Mouse (Mus musculus): ENCODE results near the gene Mrpl49. TPM values are rescaled to one million over a fixed set of nuclear protein-coding genes. Genes with fewer than 3 reads are reported as not detected.

The Mrpl49 gene
- 68.0 and 70.4 TPM in 2 replicates for polyA plus RNA-seq (2015; fragmentation: Nextera tagmentation; extraction: Ambion mirVana)

GRCm38 (mm10) chr19:6057313-6058096 lies at the start of gene Mrpl49, which contains the start of gene Fau:
Gene Mrpl49, minus strand, starts transcription at chr19:6057785.
Gene Fau, plus strand, starts transcription at chr19:6057844.
- peak within 1 kb of the TSS; percentile 86 for H3K4me3 ChIP-seq (replicated peaks)
- H3K36me3 ChIP-seq = peaks cover 33% of the 10 kb centered on the region
- H3K27ac ChIP-seq = peak within 1 kb of the TSS; percentile 80
- peak within 1 kb of the TSS; percentile 73 for H3K9ac ChIP-seq
- no peaks in the 10 kb centered on the region for H3K9me3 ChIP-seq
- WGBS = under 1% methylated on average over 63 of the region's 63 CpGs
- peak; percentile 87 for ATAC-seq (ENCODE audit: insufficient read depth, low FRiP score, low read depth)
- peak within 1 kb of the TSS; percentile 70 for H3K4me2 ChIP-seq
- H3K27me3 ChIP-seq (replicated peaks) = no peaks in the 10 kb centered on the region
- peaks cover 25% of the 10 kb centered on the region for H3K4me1 ChIP-seq

GRCm38 (mm10) chr19:6105586-6105985 lies 48.0 kb upstream of the Mrpl49 start, which contains the start of gene Naaladl1:
Gene Naaladl1, plus strand, starts transcription at chr19:6105782.
- 84% methylated on average over 7 of the region's 7 CpGs for WGBS
- Histone ChIP-seq H3K4me3 (replicated peaks) (no peak within 1 kb of the TSS), H3K4me2 (no peak within 1 kb of the TSS), H3K27me3 (replicated peaks) (no peaks in the 10 kb centered on the region), H3K4me1 (no peaks in the 10 kb centered on the region), H3K9me3 (no peaks in the 10 kb centered on the region), H3K27ac (no peak within 1 kb of the TSS), H3K9ac (no peak within 1 kb of the TSS), H3K36me3 (no peaks in the 10 kb centered on the region)
- no peak for ATAC-seq (ENCODE audit: insufficient read depth, low FRiP score, low read depth)

GRCm38 (mm10) chr19:6104476-6104875 lies 46.9 kb upstream of the Mrpl49 start:
- WGBS = 65% methylated on average over 4 of the region's 4 CpGs
- H3K36me3 ChIP-seq = no peaks in the 10 kb centered on the region
- H3K9me3 ChIP-seq = no peaks in the 10 kb centered on the region
- H3K27me3 ChIP-seq (replicated peaks) = no peaks in the 10 kb centered on the region
- H3K27ac ChIP-seq = no peak overlapping the region
- H3K4me2 ChIP-seq = no peak overlapping the region
- no peak overlapping the region for H3K9ac ChIP-seq
- H3K4me1 ChIP-seq = no peaks in the 10 kb centered on the region
- ATAC-seq (ENCODE audit: insufficient read depth, low FRiP score, low read depth) = no peak
- no peak overlapping the region for H3K4me3 ChIP-seq (replicated peaks)

- Histone ChIP-seq H3K9ac (no peak overlapping the region), H3K4me1 (no peaks in the 10 kb centered on the region), H3K27ac (no peak overlapping the region), H3K4me3 (replicated peaks) (no peak overlapping the region), H3K9me3 (no peaks in the 10 kb centered on the region), H3K27me3 (replicated peaks) (no peaks in the 10 kb centered on the region), H3K4me2 (no peak overlapping the region), H3K36me3 (no peaks in the 10 kb centered on the region)
- ATAC-seq (ENCODE audit: insufficient read depth, low FRiP score, low read depth) = peak; percentile 63; the same call in 1 of the 2 replicates
- WGBS = 71% methylated on average over 6 of the region's 6 CpGs
Measured at GRCm38 (mm10) chr19:6102169-6102853, 44.7 kb upstream of the Mrpl49 start.

DNA sequence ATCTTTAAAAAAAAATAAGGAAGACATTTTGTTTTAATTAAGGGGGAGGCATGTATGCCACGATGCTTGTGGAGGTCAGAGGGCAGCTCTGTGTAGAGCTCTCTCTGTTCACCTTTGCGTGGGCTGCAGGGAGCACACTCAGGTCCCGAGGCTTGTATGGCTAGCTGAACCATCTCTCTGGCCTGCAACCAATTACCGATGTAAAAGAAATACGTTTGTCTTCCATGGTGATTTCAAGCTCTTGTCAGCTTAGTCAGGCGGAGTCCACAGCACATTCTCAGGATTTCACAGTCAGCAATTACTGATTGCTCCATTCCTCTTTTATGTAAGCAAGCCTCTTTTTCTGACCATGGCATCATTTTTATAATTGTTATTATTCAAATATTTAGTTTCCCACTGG lies 43.6 kb upstream of the Mrpl49 start:
- no peaks in the 10 kb centered on the region for H3K27me3 ChIP-seq (replicated peaks)
- no peak overlapping the region for H3K4me3 ChIP-seq (replicated peaks)
- H3K4me1 ChIP-seq = no peaks in the 10 kb centered on the region
- 64% methylated on average over 6 of the region's 6 CpGs for WGBS
- no peak for ATAC-seq (ENCODE audit: insufficient read depth, low FRiP score, low read depth)
- H3K9me3 ChIP-seq = no peaks in the 10 kb centered on the region
- no peak overlapping the region for H3K9ac ChIP-seq
- H3K27ac ChIP-seq = no peak overlapping the region
- H3K4me2 ChIP-seq = no peak overlapping the region
- H3K36me3 ChIP-seq = no peaks in the 10 kb centered on the region

GRCm38 (mm10) chr19:6097847-6098246 lies 40.3 kb upstream of the Mrpl49 start:
- no peak for ATAC-seq (ENCODE audit: insufficient read depth, low FRiP score, low read depth)
- Histone ChIP-seq H3K4me2 (no peak overlapping the region), H3K9me3 (no peaks in the 10 kb centered on the region), H3K27ac (no peak overlapping the region), H3K27me3 (replicated peaks) (no peaks in the 10 kb centered on the region), H3K4me3 (replicated peaks) (no peak overlapping the region), H3K4me1 (no peaks in the 10 kb centered on the region), H3K9ac (no peak overlapping the region), H3K36me3 (0 out of 2 replicates have a peak, but pooled peaks cover 8% of the 10 kb centered on the region)
- WGBS = 88% methylated on average over 3 of the region's 3 CpGs

GRCm38 (mm10) chr19:6094119-6094518 lies 36.5 kb upstream of the Mrpl49 start, which contains the start of gene AC131692.1:
Gene AC131692.1, plus strand, starts transcription at chr19:6094419.
- Histone ChIP-seq H3K4me2 (no peak within 1 kb of the TSS), H3K9me3 (no peaks in the 10 kb centered on the region), H3K4me3 (replicated peaks) (no peak within 1 kb of the TSS), H3K36me3 (peaks cover 25% of the 10 kb centered on the region; the same call in 1 of the 2 replicates), H3K27ac (no peak within 1 kb of the TSS), H3K4me1 (no peaks in the 10 kb centered on the region), H3K9ac (no peak within 1 kb of the TSS), H3K27me3 (replicated peaks) (no peaks in the 10 kb centered on the region)
- no peak for ATAC-seq (ENCODE audit: insufficient read depth, low FRiP score, low read depth)
- 87% methylated on average over 7 of the region's 7 CpGs for WGBS

DNA sequence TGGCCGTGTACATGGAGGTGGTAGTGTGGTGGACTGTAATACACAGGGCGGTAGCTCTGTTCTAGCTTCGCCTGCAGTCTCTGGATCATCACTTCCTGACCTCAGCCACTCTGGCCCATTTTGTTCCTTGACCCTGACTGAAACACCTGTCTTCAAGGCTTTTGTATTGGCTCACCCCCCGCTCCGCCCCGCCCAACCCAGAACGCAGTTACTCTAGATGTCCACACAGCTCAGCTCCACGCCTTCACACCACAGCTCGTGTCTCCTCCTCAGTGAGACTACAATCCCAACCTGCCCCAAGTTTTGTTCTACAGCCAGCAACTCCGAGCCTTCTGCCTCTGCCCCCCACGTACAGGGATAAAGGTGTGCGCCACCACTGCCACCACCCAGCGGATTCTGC lies 31.3 kb upstream of the Mrpl49 start:
- WGBS = 91% methylated on average over 13 of the region's 13 CpGs
- no peak overlapping the region for H3K9ac ChIP-seq

GRCm38 (mm10) chr19:6085417-6085879 lies 27.9 kb upstream of the Mrpl49 start:
- H3K4me2 ChIP-seq = peak overlapping the region; percentile 78
- H3K27me3 ChIP-seq (replicated peaks) = no peaks in the 10 kb centered on the region
- H3K27ac ChIP-seq = peak overlapping the region; percentile 77
- peaks cover 16% of the 10 kb centered on the region for H3K4me1 ChIP-seq
- H3K9me3 ChIP-seq = no peaks in the 10 kb centered on the region
- H3K9ac ChIP-seq = peak overlapping the region; percentile 40; the same call in 1 of the 2 replicates
- H3K4me3 ChIP-seq (replicated peaks) = peak overlapping the region; percentile 72
- 0% methylated on average over 17 of the region's 17 CpGs for WGBS
- ATAC-seq (ENCODE audit: insufficient read depth, low FRiP score, low read depth) = peak; percentile 69
- peaks cover 17% of the 10 kb centered on the region for H3K36me3 ChIP-seq

More for the DNA sequence above, 31.3 kb upstream of the Mrpl49 start:
- Histone ChIP-seq H3K9me3 (no peaks in the 10 kb centered on the region), H3K4me2 (no peak overlapping the region), H3K4me3 (replicated peaks) (no peak overlapping the region), H3K36me3 (peaks cover 17% of the 10 kb centered on the region; the same call in 1 of the 2 replicates), H3K4me1 (peaks cover 10% of the 10 kb centered on the region), H3K27ac (no peak overlapping the region), H3K27me3 (replicated peaks) (no peaks in the 10 kb centered on the region)
- ATAC-seq (ENCODE audit: insufficient read depth, low FRiP score, low read depth) = no peak

GRCm38 (mm10) chr19:6084478-6085248 lies 27.1 kb upstream of the Mrpl49 start, which contains the start of the genes Zfpl1 and Cdca5:
Gene Zfpl1, minus strand, starts transcription at chr19:6084956.
Gene Cdca5, plus strand, starts transcription at chr19:6084983.
- peaks cover 20% of the 10 kb centered on the region for H3K36me3 ChIP-seq
- peak; percentile 88 for ATAC-seq (ENCODE audit: insufficient read depth, low FRiP score, low read depth)
- peak within 1 kb of the TSS; percentile 60 for H3K9ac ChIP-seq
- H3K4me3 ChIP-seq (replicated peaks) = peak within 1 kb of the TSS; percentile 72
- no peaks in the 10 kb centered on the region for H3K9me3 ChIP-seq
- WGBS = under 1% methylated on average over 58 of the region's 58 CpGs
- peaks cover 16% of the 10 kb centered on the region for H3K4me1 ChIP-seq
- H3K27ac ChIP-seq = peak within 1 kb of the TSS; percentile 77
- H3K27me3 ChIP-seq (replicated peaks) = no peaks in the 10 kb centered on the region
- H3K4me2 ChIP-seq = peak within 1 kb of the TSS; percentile 82

GRCm38 (mm10) chr19:6082156-6082555 lies 24.6 kb upstream of the Mrpl49 start, which contains the start of gene Gm28374:
Gene Gm28374, minus strand, starts transcription at chr19:6082256.
- H3K9ac ChIP-seq = no peak within 1 kb of the TSS
- H3K27ac ChIP-seq = no peak within 1 kb of the TSS
- no peak within 1 kb of the TSS for H3K4me3 ChIP-seq (replicated peaks)
- no peaks in the 10 kb centered on the region for H3K27me3 ChIP-seq (replicated peaks)
- no peak for ATAC-seq (ENCODE audit: insufficient read depth, low FRiP score, low read depth)
- WGBS = 86% methylated on average over 9 of the region's 9 CpGs
- peaks cover 16% of the 10 kb centered on the region for H3K4me1 ChIP-seq
- H3K9me3 ChIP-seq = no peaks in the 10 kb centered on the region
- H3K4me2 ChIP-seq = no peak within 1 kb of the TSS
- H3K36me3 ChIP-seq = peaks cover 17% of the 10 kb centered on the region

All from stomach, embryonic 15.5 days (tissue).